Mouse (Mus musculus): ENCODE measurements around the gene Inca1.

GRCm38 (mm10) chr11:70720567-70720966, 20.6 kb upstream of the Inca1 start:
- TF ChIP-seq POLR2A (IDR thresholded peaks at IDR 0.05; ENCODE audit: borderline replicate concordance, insufficient read depth, low read length) = no peak
- no peak for TF ChIP-seq CTCF (IDR thresholded peaks at IDR 0.05; ENCODE audit: borderline replicate concordance, insufficient read depth, low read depth, low read length)

Measured in cerebellum, adult 2 months (tissue).